Mouse (Mus musculus): ENCODE measurements at regions not wholly inside any gene's neighbourhood (a gene's known extent, or its start where the extent isn't known, plus 50 kb on each side); places are given as distances from the start of the nearest gene placed in this dataset.
A peak's percentile ranks its signal among the peaks of the same experiment; 100 is the strongest.

- Histone ChIP-seq H3K4me1 (ENCODE audit: insufficient read depth, low read depth, low read length) (no peaks in the 10 kb centered on the region), H3K9me3 (ENCODE audit: low read length) (no peaks in the 10 kb centered on the region), H3K36me3 (ENCODE audit: insufficient read depth, low read length) (no peaks in the 10 kb centered on the region), H3K27ac (ENCODE audit: low read length) (no peak overlapping the region), H3K27me3 (replicated peaks; ENCODE audit: insufficient read depth, low read length) (no peaks in the 10 kb centered on the region), H3K4me2 (replicated peaks; ENCODE audit: low read depth, low read length) (no peak overlapping the region), H3K4me3 (ENCODE audit: low read depth, low read length) (no peak overlapping the region), H3K9ac (replicated peaks; ENCODE audit: low read depth) (no peak overlapping the region)
- DNase-seq (ENCODE audit: low spot score) (no peak), ATAC-seq (no peak)
- TF ChIP-seq CTCF (IDR thresholded peaks at IDR 0.05): no peak
- TF ChIP-seq EP300 (IDR thresholded peaks at IDR 0.05): no peak
- 64% methylated on average over 3 of the region's 3 CpGs for WGBS
Observed at GRCm38 (mm10) chr13:6955713-6956112, 307.1 kb upstream of the Pfkp start.

- DNase-seq (ENCODE audit: low spot score) (no peak), ATAC-seq (no peak)
- Histone ChIP-seq H3K4me2 (replicated peaks; ENCODE audit: low read depth, low read length) (no peak overlapping the region), H3K4me1 (ENCODE audit: insufficient read depth, low read depth, low read length) (no peaks in the 10 kb centered on the region), H3K36me3 (ENCODE audit: insufficient read depth, low read length) (no peaks in the 10 kb centered on the region), H3K27ac (ENCODE audit: low read length) (no peak overlapping the region), H3K27me3 (replicated peaks; ENCODE audit: insufficient read depth, low read length) (no peaks in the 10 kb centered on the region), H3K9ac (replicated peaks; ENCODE audit: low read depth) (no peak overlapping the region), H3K4me3 (ENCODE audit: low read depth, low read length) (no peak overlapping the region), H3K9me3 (ENCODE audit: low read length) (no peaks in the 10 kb centered on the region)
- no peak for TF ChIP-seq CTCF (IDR thresholded peaks at IDR 0.05)
- no peak for TF ChIP-seq EP300 (IDR thresholded peaks at IDR 0.05)
Observed at GRCm38 (mm10) chr13:6924136-6924535, 275.6 kb upstream of the Pfkp start.

GRCm38 (mm10) chr13:6922357-6922721 lies 273.8 kb upstream of the Pfkp start:
- H3K9me3 ChIP-seq (ENCODE audit: low read length): no peaks in the 10 kb centered on the region
- no peak for TF ChIP-seq EP300 (IDR thresholded peaks at IDR 0.05)
- no peak for TF ChIP-seq CTCF (IDR thresholded peaks at IDR 0.05)
- no peak overlapping the region for H3K9ac ChIP-seq (replicated peaks; ENCODE audit: low read depth)
- H3K4me3 ChIP-seq (ENCODE audit: low read depth, low read length): no peak overlapping the region
- no peak for ATAC-seq
- WGBS: 71% methylated on average over 2 of the region's 2 CpGs
- H3K36me3 ChIP-seq (ENCODE audit: insufficient read depth, low read length): no peaks in the 10 kb centered on the region
- no peak overlapping the region for H3K27ac ChIP-seq (ENCODE audit: low read length)
- H3K27me3 ChIP-seq (replicated peaks; ENCODE audit: insufficient read depth, low read length): no peaks in the 10 kb centered on the region
- DNase-seq (ENCODE audit: low spot score): no peak
- H3K4me2 ChIP-seq (replicated peaks; ENCODE audit: low read depth, low read length): no peak overlapping the region
- H3K4me1 ChIP-seq (ENCODE audit: insufficient read depth, low read depth, low read length): no peaks in the 10 kb centered on the region

- Histone ChIP-seq H3K27me3 (replicated peaks; ENCODE audit: insufficient read depth, low read length) (no peaks in the 10 kb centered on the region), H3K9me3 (ENCODE audit: low read length) (no peaks in the 10 kb centered on the region), H3K4me2 (replicated peaks; ENCODE audit: low read depth, low read length) (no peak overlapping the region; the same call in 1 of the 2 replicates), H3K27ac (ENCODE audit: low read length) (no peak overlapping the region), H3K9ac (replicated peaks; ENCODE audit: low read depth) (no peak overlapping the region), H3K36me3 (ENCODE audit: insufficient read depth, low read length) (no peaks in the 10 kb centered on the region), H3K4me1 (ENCODE audit: insufficient read depth, low read depth, low read length) (no peaks in the 10 kb centered on the region), H3K4me3 (ENCODE audit: low read depth, low read length) (no peak overlapping the region)
- ATAC-seq (peak; percentile 67; the same call in 1 of the 2 replicates), DNase-seq (ENCODE audit: low spot score) (peak; percentile 33)
- peak; percentile 84 for TF ChIP-seq EP300 (IDR thresholded peaks at IDR 0.05)
- no peak for TF ChIP-seq CTCF (IDR thresholded peaks at IDR 0.05)
- 34% methylated on average over 6 of the region's 6 CpGs for WGBS
Observed at GRCm38 (mm10) chr13:6921691-6922356, 273.2 kb upstream of the Pfkp start.

GRCm38 (mm10) chr13:6906000-6906399 lies 257.4 kb upstream of the Pfkp start:
- no peak for ATAC-seq
- H3K9ac ChIP-seq (replicated peaks; ENCODE audit: low read depth): no peak overlapping the region
- H3K27ac ChIP-seq (ENCODE audit: low read length): no peak overlapping the region
- H3K36me3 ChIP-seq (ENCODE audit: insufficient read depth, low read length): no peaks in the 10 kb centered on the region
- H3K9me3 ChIP-seq (ENCODE audit: low read length): no peaks in the 10 kb centered on the region
- no peak overlapping the region for H3K4me2 ChIP-seq (replicated peaks; ENCODE audit: low read depth, low read length)
- no peaks in the 10 kb centered on the region for H3K27me3 ChIP-seq (replicated peaks; ENCODE audit: insufficient read depth, low read length)
- DNase-seq (ENCODE audit: low spot score): no peak
- H3K4me1 ChIP-seq (ENCODE audit: insufficient read depth, low read depth, low read length): no peaks in the 10 kb centered on the region
- no peak for TF ChIP-seq EP300 (IDR thresholded peaks at IDR 0.05)
- TF ChIP-seq CTCF (IDR thresholded peaks at IDR 0.05): no peak
- H3K4me3 ChIP-seq (ENCODE audit: low read depth, low read length): no peak overlapping the region

- Histone ChIP-seq H3K9me3 (ENCODE audit: low read length) (no peaks in the 10 kb centered on the region), H3K36me3 (ENCODE audit: insufficient read depth, low read length) (no peaks in the 10 kb centered on the region), H3K4me2 (replicated peaks; ENCODE audit: low read depth, low read length) (no peak overlapping the region), H3K27me3 (replicated peaks; ENCODE audit: insufficient read depth, low read length) (no peaks in the 10 kb centered on the region), H3K4me3 (ENCODE audit: low read depth, low read length) (no peak overlapping the region), H3K27ac (ENCODE audit: low read length) (no peak overlapping the region), H3K9ac (replicated peaks; ENCODE audit: low read depth) (no peak overlapping the region), H3K4me1 (ENCODE audit: insufficient read depth, low read depth, low read length) (no peaks in the 10 kb centered on the region)
- no peak for ATAC-seq
- TF ChIP-seq EP300 (IDR thresholded peaks at IDR 0.05) (no peak), CTCF (IDR thresholded peaks at IDR 0.05) (no peak)
- 40% methylated on average over 2 of the region's 2 CpGs for WGBS
- DNase-seq (ENCODE audit: low spot score): no peak
Observed at GRCm38 (mm10) chr13:6901682-6902081, 253.1 kb upstream of the Pfkp start.

GRCm38 (mm10) chr13:6897666-6898065 lies 249.1 kb upstream of the Pfkp start:
- Histone ChIP-seq H3K4me3 (ENCODE audit: low read depth, low read length) (no peak overlapping the region), H3K4me2 (replicated peaks; ENCODE audit: low read depth, low read length) (no peak overlapping the region), H3K4me1 (ENCODE audit: insufficient read depth, low read depth, low read length) (no peaks in the 10 kb centered on the region), H3K9me3 (ENCODE audit: low read length) (no peaks in the 10 kb centered on the region), H3K9ac (replicated peaks; ENCODE audit: low read depth) (no peak overlapping the region), H3K27me3 (replicated peaks; ENCODE audit: insufficient read depth, low read length) (no peaks in the 10 kb centered on the region), H3K36me3 (ENCODE audit: insufficient read depth, low read length) (no peaks in the 10 kb centered on the region), H3K27ac (ENCODE audit: low read length) (no peak overlapping the region)
- TF ChIP-seq CTCF (IDR thresholded peaks at IDR 0.05) (no peak), EP300 (IDR thresholded peaks at IDR 0.05) (no peak)
- ATAC-seq (no peak), DNase-seq (ENCODE audit: low spot score) (no peak)
- WGBS: 80% methylated on average over 1 of the region's 1 CpGs

Data from lung, postnatal 0 days (tissue).